Mouse (Mus musculus): Measurements from ENCODE around the gene Olfr646.

Gene Olfr646

GRCm38 (mm10) chr7:104104757-104104972 is at the start of gene Olfr646:
TSS of gene Olfr646 (plus strand) at chr7:104104873.
- no peak for DNase-seq

GRCm38 (mm10) chr7:104059215-104059614 is 45.5 kb upstream of the Olfr646 start:
- no peak for DNase-seq

GRCm38 (mm10) chr7:104061345-104061744 is 43.3 kb upstream of the Olfr646 start, which contains the start of gene 4930516K23Rik:
TSS of gene 4930516K23Rik (minus strand) at chr7:104061445.
- DNase-seq = no peak

GRCm38 (mm10) chr7:104071769-104072168 is 32.9 kb upstream of the Olfr646 start, which contains the start of gene Olfr644:
TSS of gene Olfr644 (minus strand) at chr7:104071869.
- no peak for DNase-seq

DNA sequence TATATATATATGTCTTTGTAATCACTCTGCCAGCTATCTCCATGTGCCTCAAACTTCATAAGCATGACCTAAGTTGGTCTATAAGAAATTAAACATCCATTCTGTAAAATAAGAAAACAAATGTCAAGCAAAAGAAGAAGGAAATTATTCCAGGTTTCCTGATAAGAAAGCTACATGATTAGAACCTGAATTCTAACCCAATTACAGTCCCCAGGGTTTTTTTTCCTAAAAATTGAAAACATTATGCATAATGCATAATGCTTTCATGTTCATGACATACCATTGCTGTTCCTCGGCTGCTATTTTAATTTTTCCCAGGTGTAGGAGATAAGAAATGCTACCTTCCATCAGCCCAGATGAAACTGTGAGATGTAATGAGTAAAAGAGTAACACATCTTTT is 19.3 kb upstream of the Olfr646 start, which contains the start of gene Olfr645:
Gene Olfr645, minus strand, starts transcription at position 101 of the 400 bp plus-strand sequence.
- no peak for DNase-seq

DNA sequence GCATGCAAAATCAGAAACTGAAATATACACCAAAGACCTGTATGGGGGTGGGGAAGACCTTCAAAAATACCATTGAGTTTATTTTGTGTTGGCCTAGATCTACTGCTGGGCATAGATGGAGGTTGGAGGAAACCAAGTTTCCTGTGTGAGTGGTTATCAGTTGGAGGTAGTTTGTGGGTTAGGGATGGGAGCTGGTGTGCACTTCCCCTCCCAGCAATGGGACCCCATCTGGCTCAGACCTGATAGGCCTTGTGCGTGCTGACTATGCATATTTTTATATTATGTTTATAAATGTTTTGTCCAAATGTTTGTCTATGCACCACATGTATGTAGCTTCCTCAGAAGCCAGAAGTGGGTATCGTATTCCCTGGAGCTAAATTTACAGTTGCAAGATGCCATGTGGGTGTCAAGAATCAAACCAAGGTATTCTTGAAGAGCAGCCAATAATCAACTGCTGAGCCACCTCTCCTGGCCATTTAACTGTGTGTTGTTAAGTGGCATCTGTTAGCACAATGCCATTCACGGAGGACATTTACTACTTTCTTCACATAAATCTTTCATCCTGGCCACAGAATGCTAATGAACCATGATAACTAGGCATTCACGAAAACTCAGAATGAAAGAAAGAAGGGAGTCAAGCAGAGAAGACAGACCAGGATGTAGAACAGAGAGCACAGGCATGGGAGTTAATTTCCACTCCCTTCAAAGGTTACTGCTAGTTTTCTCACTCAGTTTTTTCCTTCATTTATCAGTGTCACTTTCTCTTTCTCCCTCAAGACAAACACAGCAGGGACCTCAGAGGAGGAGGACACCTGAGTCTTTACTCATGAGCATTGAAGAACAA is 538 bp upstream of the Olfr646 start:
- no peak for DNase-seq

DNA sequence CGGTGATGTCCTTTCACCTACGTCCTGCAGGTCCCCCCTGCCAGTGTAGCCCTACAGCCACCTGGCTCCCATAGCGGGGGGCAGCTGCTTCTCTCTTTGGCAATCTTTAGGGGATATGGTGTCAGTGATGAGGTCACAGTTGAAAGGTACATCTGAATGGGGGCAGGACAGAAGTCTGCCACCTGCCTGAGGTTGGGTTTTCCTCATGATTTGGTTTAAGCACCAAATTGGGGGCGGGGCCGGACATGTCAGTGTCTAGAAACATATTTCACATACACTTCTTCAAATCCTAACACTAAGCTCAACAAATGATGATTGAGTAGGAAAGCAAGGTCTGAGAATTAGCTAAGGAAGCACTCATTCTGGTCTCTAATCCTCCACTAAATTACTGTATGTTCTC is 25.1 kb downstream of the Olfr646 start, which contains the start of gene Ubqln5:
Gene Ubqln5, minus strand, starts transcription at position 101 of the 400 bp plus-strand sequence.
- DNase-seq = no peak

DNA sequence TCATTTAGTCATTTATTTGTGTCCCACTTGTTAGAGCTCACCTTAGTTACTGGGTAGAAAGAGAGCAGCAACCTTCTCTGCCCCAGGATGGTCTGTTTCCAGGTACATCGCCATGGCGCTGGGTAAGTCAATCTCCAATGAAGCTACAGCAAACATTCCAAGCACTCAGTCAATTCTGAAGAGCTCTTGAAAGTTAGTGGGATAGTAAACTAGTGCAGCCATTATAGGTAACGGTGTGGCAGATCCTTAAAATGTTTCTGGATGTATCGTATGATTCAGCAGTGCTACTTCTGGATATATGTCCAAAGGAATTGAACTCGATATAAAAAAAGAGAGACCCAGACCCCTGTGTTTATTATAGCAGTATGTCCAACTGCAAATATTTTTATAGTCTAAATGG is 32.6 kb downstream of the Olfr646 start, which contains the start of gene Olfr643:
Gene Olfr643, minus strand, starts transcription at position 101 of the 400 bp plus-strand sequence.
- DNase-seq = no peak

- DNase-seq = no peak
Observed at GRCm38 (mm10) chr7:104143179-104143578, 38.5 kb downstream of the Olfr646 start, which contains the start of gene Ubqln3. TSS of gene Ubqln3 (minus strand) at chr7:104143279.

DNA sequence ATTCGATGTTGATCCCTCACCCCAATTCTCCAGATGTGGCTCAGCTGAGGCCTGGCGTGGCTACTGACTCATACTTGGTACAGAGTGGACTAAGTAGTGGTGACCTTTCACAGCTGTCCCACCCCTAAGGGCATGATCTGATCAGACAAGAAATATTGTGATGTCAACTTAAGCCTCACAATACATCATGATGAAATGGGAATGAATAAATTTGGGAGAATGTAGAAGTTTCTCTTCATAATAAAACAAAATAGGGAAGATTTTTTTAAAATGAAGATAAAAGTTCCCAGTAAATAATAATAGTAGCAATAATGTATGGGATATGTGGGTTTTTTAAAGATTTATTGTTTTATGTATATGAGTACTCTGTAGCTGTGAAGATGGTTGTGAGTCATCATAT is 45.8 kb downstream of the Olfr646 start, which contains the start of gene Ubqlnl:
Gene Ubqlnl, minus strand, starts transcription at position 101 of the 400 bp plus-strand sequence.
- DNase-seq = no peak
